Mouse (Mus musculus): Measurements from ENCODE around the gene Odf2. TPM values are rescaled to one million over a fixed set of nuclear protein-coding genes. Genes with fewer than 3 reads are reported as not detected.
"Not testable (repeated sequence)": the region's sequence is repeated elsewhere in the genome, so short reads cannot be mapped to it uniquely, and the experiment has no call there.

The Odf2 gene
- polyA plus RNA-seq, 1 experiment from 2014 or later: 47.0 TPM

- 89% methylated on average over 10 of the region's 10 CpGs for WGBS
- Histone ChIP-seq H3K36me3 (peaks cover 10% of the 10 kb centered on the region), H3K4me3 (no peak overlapping the region), H3K4me1 (peaks cover 22% of the 10 kb centered on the region), H3K27me3 (replicated peaks) (peaks cover 5% of the 10 kb centered on the region; the same call in 1 of the 2 replicates), H3K4me2 (no peak overlapping the region), H3K27ac (replicated peaks) (no peak overlapping the region), H3K9me3 (no peaks in the 10 kb centered on the region), H3K9ac (no peak overlapping the region)
- no peak for ATAC-seq (ENCODE audit: extremely low read depth, insufficient number of reproducible peaks, low FRiP score, low TSS enrichment)
Observed at GRCm38 (mm10) chr2:29872581-29873295, 16.3 kb upstream of the Odf2 start.

- Histone ChIP-seq H3K4me3 (no peak overlapping the region), H3K27me3 (replicated peaks) (peaks cover 5% of the 10 kb centered on the region; the same call in 1 of the 2 replicates), H3K36me3 (peaks cover 16% of the 10 kb centered on the region), H3K9ac (no peak overlapping the region), H3K4me2 (no peak overlapping the region), H3K27ac (replicated peaks) (no peak overlapping the region), H3K4me1 (peaks cover 17% of the 10 kb centered on the region), H3K9me3 (no peaks in the 10 kb centered on the region)
- no peak for ATAC-seq (ENCODE audit: extremely low read depth, insufficient number of reproducible peaks, low FRiP score, low TSS enrichment)
- WGBS: 85% methylated on average over 4 of the region's 4 CpGs
Observed at GRCm38 (mm10) chr2:29873801-29874200, 15.2 kb upstream of the Odf2 start.

- no peak overlapping the region for H3K4me2 ChIP-seq
- no peak overlapping the region for H3K9ac ChIP-seq
- 83% methylated on average over 4 of the region's 4 CpGs for WGBS
- no peaks in the 10 kb centered on the region for H3K9me3 ChIP-seq
- H3K27me3 ChIP-seq (replicated peaks): no peaks in the 10 kb centered on the region
- H3K4me3 ChIP-seq: no peak overlapping the region
- ATAC-seq (ENCODE audit: extremely low read depth, insufficient number of reproducible peaks, low FRiP score, low TSS enrichment): no peak
- no peak overlapping the region for H3K27ac ChIP-seq (replicated peaks)
- peaks cover 9% of the 10 kb centered on the region; the same call in 1 of the 2 replicates for H3K4me1 ChIP-seq
- H3K36me3 ChIP-seq: peaks cover 27% of the 10 kb centered on the region
Observed at GRCm38 (mm10) chr2:29878061-29878460, 11.0 kb upstream of the Odf2 start.

- no peaks in the 10 kb centered on the region for H3K27me3 ChIP-seq (replicated peaks)
- H3K4me3 ChIP-seq: no peak overlapping the region
- H3K4me1 ChIP-seq: peaks cover 9% of the 10 kb centered on the region; the same call in 1 of the 2 replicates
- WGBS: 56% methylated on average over 8 of the region's 8 CpGs
- no peak for ATAC-seq (ENCODE audit: extremely low read depth, insufficient number of reproducible peaks, low FRiP score, low TSS enrichment)
- no peak overlapping the region for H3K4me2 ChIP-seq
- no peaks in the 10 kb centered on the region for H3K9me3 ChIP-seq
- no peak overlapping the region for H3K9ac ChIP-seq
- no peak overlapping the region for H3K27ac ChIP-seq (replicated peaks)
- H3K36me3 ChIP-seq: peaks cover 27% of the 10 kb centered on the region
Observed at GRCm38 (mm10) chr2:29879191-29879590, 9.8 kb upstream of the Odf2 start.

GRCm38 (mm10) chr2:29879964-29880830 lies 8.8 kb upstream of the Odf2 start:
- Histone ChIP-seq H3K9ac (0 out of 2 replicates have a peak overlapping the region, but pooled peaks have one; percentile 33), H3K27me3 (replicated peaks) (0 out of 2 replicates have a peak, but pooled peaks cover 2% of the 10 kb centered on the region), H3K27ac (replicated peaks) (0 out of 2 replicates have a peak overlapping the region, but pooled peaks have one; percentile 36), H3K36me3 (peaks cover 27% of the 10 kb centered on the region), H3K4me3 (no peak overlapping the region), H3K4me2 (no peak overlapping the region), H3K4me1 (peaks cover 9% of the 10 kb centered on the region; the same call in 1 of the 2 replicates), H3K9me3 (no peaks in the 10 kb centered on the region)
- 60% methylated on average over 17 of the region's 17 CpGs for WGBS
- no peak for ATAC-seq (ENCODE audit: extremely low read depth, insufficient number of reproducible peaks, low FRiP score, low TSS enrichment)

- H3K27me3 ChIP-seq (replicated peaks); ATAC-seq (ENCODE audit: extremely low read depth, insufficient number of reproducible peaks, low FRiP score, low TSS enrichment); H3K27ac ChIP-seq (replicated peaks); H3K9me3 ChIP-seq; H3K9ac ChIP-seq; H3K36me3 ChIP-seq; H3K4me2 ChIP-seq; H3K4me3 ChIP-seq: not testable (repeated sequence)
- 72% methylated on average over 9 of the region's 9 CpGs for WGBS
- peaks cover 16% of the 10 kb centered on the region for H3K4me1 ChIP-seq
Observed at GRCm38 (mm10) chr2:29886659-29887292, 2.2 kb upstream of the Odf2 start.

- no peaks in the 10 kb centered on the region for H3K9me3 ChIP-seq
- peak overlapping the region; percentile 94 for H3K4me2 ChIP-seq
- H3K36me3 ChIP-seq: peaks cover 35% of the 10 kb centered on the region
- H3K27ac ChIP-seq (replicated peaks): peak overlapping the region; percentile 86
- peak overlapping the region; percentile 87 for H3K4me3 ChIP-seq
- peaks cover 16% of the 10 kb centered on the region for H3K4me1 ChIP-seq
- ATAC-seq (ENCODE audit: extremely low read depth, insufficient number of reproducible peaks, low FRiP score, low TSS enrichment): peak; percentile 85
- under 1% methylated on average over 59 of the region's 61 CpGs for WGBS
- H3K27me3 ChIP-seq (replicated peaks): peaks cover 1% of the 10 kb centered on the region; the same call in 1 of the 2 replicates
- H3K9ac ChIP-seq: peak overlapping the region; percentile 92
Observed at GRCm38 (mm10) chr2:29889991-29890833, 1.2 kb downstream of the Odf2 start.

GRCm38 (mm10) chr2:29891773-29892172 lies 2.8 kb downstream of the Odf2 start:
- 91% methylated on average over 6 of the region's 6 CpGs for WGBS
- H3K4me3 ChIP-seq: no peak overlapping the region
- H3K27ac ChIP-seq (replicated peaks): no peak overlapping the region
- no peak overlapping the region for H3K4me2 ChIP-seq
- H3K4me1 ChIP-seq: peaks cover 16% of the 10 kb centered on the region
- H3K9ac ChIP-seq: no peak overlapping the region
- H3K36me3 ChIP-seq: peaks cover 51% of the 10 kb centered on the region
- no peak for ATAC-seq (ENCODE audit: extremely low read depth, insufficient number of reproducible peaks, low FRiP score, low TSS enrichment)
- H3K27me3 ChIP-seq (replicated peaks): no peaks in the 10 kb centered on the region; the same call in 1 of the 2 replicates
- H3K9me3 ChIP-seq: no peaks in the 10 kb centered on the region

GRCm38 (mm10) chr2:29896071-29896470 lies 7.0 kb downstream of the Odf2 start:
- no peak overlapping the region for H3K27ac ChIP-seq (replicated peaks)
- no peak overlapping the region for H3K4me2 ChIP-seq
- H3K9ac ChIP-seq: no peak overlapping the region
- H3K4me3 ChIP-seq: no peak overlapping the region
- no peaks in the 10 kb centered on the region for H3K27me3 ChIP-seq (replicated peaks)
- 100% methylated on average over 1 of the region's 1 CpGs for WGBS
- H3K4me1 ChIP-seq: peaks cover 5% of the 10 kb centered on the region
- no peaks in the 10 kb centered on the region for H3K9me3 ChIP-seq
- ATAC-seq (ENCODE audit: extremely low read depth, insufficient number of reproducible peaks, low FRiP score, low TSS enrichment): no peak
- peaks cover 94% of the 10 kb centered on the region for H3K36me3 ChIP-seq

GRCm38 (mm10) chr2:29897366-29897765 lies 8.3 kb downstream of the Odf2 start:
- WGBS: 88% methylated on average over 2 of the region's 2 CpGs

More at GRCm38 (mm10) chr2:29897366-29897765, 8.3 kb downstream of the Odf2 start:
- H3K9ac ChIP-seq: no peak overlapping the region
- ATAC-seq (ENCODE audit: extremely low read depth, insufficient number of reproducible peaks, low FRiP score, low TSS enrichment): no peak
- no peaks in the 10 kb centered on the region for H3K27me3 ChIP-seq (replicated peaks)
- no peaks in the 10 kb centered on the region for H3K9me3 ChIP-seq
- H3K4me3 ChIP-seq: no peak overlapping the region
- H3K4me1 ChIP-seq: no peaks in the 10 kb centered on the region
- no peak overlapping the region for H3K4me2 ChIP-seq
- peaks cover 100% of the 10 kb centered on the region for H3K36me3 ChIP-seq
- H3K27ac ChIP-seq (replicated peaks): no peak overlapping the region
